ENCODE assay signal across 21 mouse cellular contexts in genomic region chr8:108848484-108848883, GRCm38 (mm10).
DNase-seq lines count a peak whose midpoint lies in the region; ATAC-seq and TF ChIP-seq lines count a peak whose summit lies in the region.
"Had no signal": no experiment of that assay in that cellular context is flagged by ENCODE, and none has a peak within 500 bp of the region (broad histone marks: within the 10 kb centered on the region; RNA-seq: fewer than 3 reads in every experiment).

No protein-coding gene starts in this region.

- 61% methylated on average over 3 of the region's 3 CpGs for WGBS in liver, postnatal 0 days (ENCODE audit: insufficient replicate concordance)

- TF ChIP-seq EP300 in liver, postnatal 0 days (IDR thresholded peaks at IDR 0.05; ENCODE audit: low read depth), result no peak
- TF ChIP-seq EP300 in CH12.LX (IDR thresholded peaks at IDR 0.05; ENCODE audit: low read length), result no peak

- H3K4me3 ChIP-seq in liver, postnatal 0 days (ENCODE audit: low read depth, low read length), result no peak overlapping the region
- no peak overlapping the region for H3K4me3 ChIP-seq in CH12.LX (replicated peaks in 1 of 3; ENCODE audit: low read depth in 2 of 3, low read length in 2 of 3, poor library complexity in 1 of 3)
- H3K4me3 ChIP-seq: embryonic facial prominence, embryonic 12.5 days; forebrain, embryonic 15.5 days; heart, embryonic 12.5 days; hindbrain, embryonic 15.5 days had no signal

- peaks cover 3% of the 10 kb centered on the region; the same call in 1 of the 2 replicates for H3K4me1 ChIP-seq in liver, postnatal 0 days (ENCODE audit: insufficient read depth)
- H3K4me1 ChIP-seq in CH12.LX (ENCODE audit: control insufficient read depth in 1 of 2, insufficient read depth in 2 of 2), result peaks cover 12 to 24% of the 10 kb centered on the region in 2 experiments

- TF ChIP-seq RAD21 in CH12.LX (IDR thresholded peaks at IDR 0.05; ENCODE audit: low read depth, low read length), result no peak

- no peak for DNase-seq in liver, postnatal 0 days
- DNase-seq in liver (no peak), CH12.LX (ENCODE audit: extremely low read depth) (peak; percentile 36)
- peak; percentile 27 for DNase-seq in naive thymus-derived CD4-positive, alpha-beta T cell, adult 2 months (ENCODE audit: low read depth)
- no peak for DNase-seq in kidney, postnatal 10 days
- DNase-seq in thymus, postnatal 25 days, result no peak
- DNase-seq: adrenal gland, adult 2 months; adrenal gland, postnatal 36 days; cerebellum, adult 11 months; cerebellum, adult 8-10 months; cerebellum, postnatal 14 days; gastrocnemius, postnatal 36 days; heart, adult 18-20 months; heart, postnatal 36 days had no signal

- no peaks in the 10 kb centered on the region for H3K36me3 ChIP-seq in liver, postnatal 0 days (replicated peaks; ENCODE audit: insufficient read depth, low read length)
- H3K36me3 ChIP-seq in CH12.LX (replicated peaks in 1 of 2; ENCODE audit: control insufficient read depth in 1 of 2, insufficient read depth in 1 of 2, low read length in 1 of 2), result no peaks in the 10 kb centered on the region
- H3K36me3 ChIP-seq: forebrain, embryonic 15.5 days; heart, embryonic 12.5 days; hindbrain, embryonic 15.5 days had no signal

- H3K9ac ChIP-seq in liver, postnatal 0 days (replicated peaks), result no peak overlapping the region
- H3K9ac ChIP-seq in CH12.LX (ENCODE audit: insufficient read depth, low read depth), result no peak overlapping the region
- H3K9ac ChIP-seq: embryonic facial prominence, embryonic 12.5 days; forebrain, embryonic 15.5 days; heart, embryonic 12.5 days; hindbrain, embryonic 15.5 days had no signal

- H3K9me3 ChIP-seq in liver, postnatal 0 days (ENCODE audit: low read length), result no peaks in the 10 kb centered on the region
- no peaks in the 10 kb centered on the region for H3K9me3 ChIP-seq in CH12.LX (replicated peaks; ENCODE audit: low read length)
- H3K9me3 ChIP-seq: embryonic facial prominence, embryonic 12.5 days; forebrain, embryonic 15.5 days; heart, embryonic 12.5 days; hindbrain, embryonic 15.5 days had no signal

- TF ChIP-seq CTCF in liver, postnatal 0 days (IDR thresholded peaks at IDR 0.05; ENCODE audit: low read depth), result no peak
- TF ChIP-seq CTCF in CH12.LX (conservative IDR thresholded peaks at IDR 0.05 in 1 of 2, IDR thresholded peaks at IDR 0.05 in 1 of 2; ENCODE audit: low read depth in 2 of 2, low read length in 2 of 2), result no peak

- dilution Hi-C loops in CH12.LX (cut with MboI; ENCODE audit: extremely low pct_ligation_motif_present, extremely low pct_unique_long_range_greater_than_20kb, low sequenced_read_pairs), result no loop called here

- H3K79me2 ChIP-seq in CH12.LX (replicated peaks; ENCODE audit: control insufficient read depth, extremely low read depth, insufficient read depth, poor library complexity, severe bottlenecking), result no peaks in the 10 kb centered on the region

- 0 out of 2 replicates have a peak, but pooled peaks have one; percentile 45 for ATAC-seq in liver, postnatal 0 days
- peak; percentile 52 for ATAC-seq in granulocyte monocyte progenitor cell, adult 5-6 weeks (replicated peaks; ENCODE audit: poor library complexity, severe bottlenecking)
- ATAC-seq: activated CD4-positive, CD25-positive, alpha-beta regulatory T cell, adult 4 months; CD4-positive, CD25-positive, alpha-beta regulatory T cell, adult 4 months; forebrain, embryonic 15.5 days had no signal

- no peak for TF ChIP-seq POLR2A in CH12.LX (IDR thresholded peaks at IDR 0.05; ENCODE audit: low read depth, low read length)

- no peaks in the 10 kb centered on the region for H3K27me3 ChIP-seq in liver, postnatal 0 days (ENCODE audit: insufficient read depth, low read length)
- no peaks in the 10 kb centered on the region for H3K27me3 ChIP-seq in CH12.LX (replicated peaks)
- H3K27me3 ChIP-seq: embryonic facial prominence, embryonic 12.5 days; forebrain, embryonic 15.5 days; heart, embryonic 12.5 days; hindbrain, embryonic 15.5 days had no signal

- in situ Hi-C loops in CH12.LX (cut with MboI; ENCODE audit: low pct_ligation_motif_present, low pct_unique_long_range_greater_than_20kb, low sequenced_read_pairs), result no loop called here

- H3K27ac ChIP-seq in liver, postnatal 0 days (ENCODE audit: low read depth), result no peak overlapping the region
- no peak overlapping the region for H3K27ac ChIP-seq in CH12.LX (ENCODE audit: insufficient read depth, low read depth)
- H3K27ac ChIP-seq: embryonic facial prominence, embryonic 12.5 days; forebrain, embryonic 15.5 days; hindbrain, embryonic 15.5 days had no signal

- no peak overlapping the region for H3K4me2 ChIP-seq in liver, postnatal 0 days (ENCODE audit: low read depth, low read length)
- no peak overlapping the region for H3K4me2 ChIP-seq in CH12.LX (ENCODE audit: insufficient read depth, low read depth, poor library complexity, severe bottlenecking)
- H3K4me2 ChIP-seq: embryonic facial prominence, embryonic 12.5 days; forebrain, embryonic 15.5 days; heart, embryonic 12.5 days; hindbrain, embryonic 15.5 days had no signal

TF ChIP-seq in CH12.LX, 34 proteins besides CTCF, POLR2A, EP300 and RAD21:
- TF ChIP-seq BHLHE40 (IDR thresholded peaks at IDR 0.05; ENCODE audit: low read depth, low read length) (no peak), NRF1 (IDR thresholded peaks at IDR 0.05; ENCODE audit: low read depth, low read length) (no peak), ELF1 (IDR thresholded peaks at IDR 0.05; ENCODE audit: low read depth, low read length) (no peak), MAFK (IDR thresholded peaks at IDR 0.05; ENCODE audit: insufficient replicate concordance, low read length) (no peak), JUND (conservative IDR thresholded peaks at IDR 0.05; ENCODE audit: low read depth, low read length) (no peak), PAX5 (IDR thresholded peaks at IDR 0.05; ENCODE audit: low read length) (no peak), MAX (IDR thresholded peaks at IDR 0.05; ENCODE audit: low read length) (peak; percentile 59), MYC (IDR thresholded peaks at IDR 0.05; ENCODE audit: low read depth, low read length) (no peak), ZKSCAN1 (IDR thresholded peaks at IDR 0.05; ENCODE audit: borderline replicate concordance, low read depth, low read length) (no peak)

Comparison
In these comparisons a context has a peak if more than half of its experiments do, and no peak if none do; other contexts are left out.
1. DNase-seq: peak in CH12.LX (single experiment) and naive thymus-derived CD4-positive, alpha-beta T cell, adult 2 months (single experiment); none in liver, postnatal 0 days (single experiment), liver (single experiment), kidney, postnatal 10 days (single experiment) and thymus, postnatal 25 days (single experiment).